ENCODE assay signal across 10 mouse cellular contexts in genomic region chr14:12344746-12345240, GRCm38 (mm10). TPM values are rescaled to one million over a fixed set of nuclear protein-coding genes. Genes with fewer than 3 reads are reported as not detected.
DNase-seq lines count a peak whose midpoint lies in the region; ATAC-seq and TF ChIP-seq lines count a peak whose summit lies in the region.
"Had no signal": no experiment of that assay in that cellular context is flagged by ENCODE, and none has a peak within 500 bp of the region (broad histone marks: within the 10 kb centered on the region; RNA-seq: fewer than 3 reads in every experiment).

No protein-coding gene starts in this region.

- 2% methylated on average over 39 of the region's 39 CpGs for WGBS in liver, adult 2 months
- WGBS in liver, embryonic 12.5 days (ENCODE audit: insufficient replicate concordance): under 1% methylated on average over 39 of the region's 39 CpGs
- 1% methylated on average over 39 of the region's 39 CpGs for WGBS in hindbrain, embryonic 12.5 days
- under 1% methylated on average over 39 of the region's 39 CpGs for WGBS in midbrain, postnatal 0 days

- no peak overlapping the region for H3K9ac ChIP-seq in liver, adult 2 months (ENCODE audit: low read depth, low read length)
- no peak overlapping the region for H3K9ac ChIP-seq in liver, embryonic 12.5 days
- H3K9ac ChIP-seq in hindbrain, embryonic 12.5 days: no peak overlapping the region
- no peak overlapping the region for H3K9ac ChIP-seq in midbrain, postnatal 0 days (replicated peaks; ENCODE audit: low read length, poor library complexity, severe bottlenecking)
- H3K9ac ChIP-seq: liver, embryonic 14.5 days had no signal

- H3K4me2 ChIP-seq in liver, embryonic 12.5 days: no peak overlapping the region
- H3K4me2 ChIP-seq in hindbrain, embryonic 12.5 days (replicated peaks): peak overlapping the region; percentile 25
- H3K4me2 ChIP-seq in midbrain, postnatal 0 days (ENCODE audit: low read depth, low read length, poor library complexity, severe bottlenecking): no peak overlapping the region; the same call in 1 of the 2 replicates

- DNase-seq in cerebellum, postnatal 10 days: peak; percentile 33 to 39
- DNase-seq in cerebellum, postnatal 4 days (ENCODE audit: low spot score in 2 of 2): no peak
- peak; percentile 27 for DNase-seq in liver, adult 2 months (ENCODE audit: extremely low read depth, low read depth, low spot score)
- no peak for DNase-seq in midbrain, postnatal 0 days (ENCODE audit: low spot score)
- DNase-seq in Muller cell, postnatal 12 days (ENCODE audit: inconsistent ontology term): no peak
- DNase-seq in c-Kit-positive CD71-positive TER-119-positive erythroid progenitor cells, embryonic 14.5 days (ENCODE audit: low spot score): no peak

- no peak for ATAC-seq in liver, embryonic 12.5 days
- no peak for ATAC-seq in hindbrain, embryonic 12.5 days (ENCODE audit: low FRiP score)
- ATAC-seq in midbrain, postnatal 0 days (ENCODE audit: low FRiP score): no peak; the same call in 1 of the 2 replicates

- no peaks in the 10 kb centered on the region for H3K79me2 ChIP-seq in liver, adult 2 months (ENCODE audit: control insufficient read depth, insufficient read depth, low read length)

- no peak for TF ChIP-seq CTCF in liver, adult 2 months (IDR thresholded peaks at IDR 0.05; ENCODE audit: low read depth, low read length)
- no peak for TF ChIP-seq CTCF in midbrain, postnatal 0 days (IDR thresholded peaks at IDR 0.05)

- H3K27ac ChIP-seq in liver, adult 2 months (replicated peaks; ENCODE audit: insufficient read depth, low read depth, low read length): no peak overlapping the region
- no peak overlapping the region for H3K27ac ChIP-seq in liver, embryonic 12.5 days
- no peak overlapping the region for H3K27ac ChIP-seq in hindbrain, embryonic 12.5 days
- H3K27ac ChIP-seq in midbrain, postnatal 0 days (ENCODE audit: low read depth, low read length): no peak overlapping the region
- H3K27ac ChIP-seq: liver, embryonic 14.5 days had no signal

- H3K4me1 ChIP-seq in liver, adult 2 months (ENCODE audit: control insufficient read depth, insufficient read depth, low read length): no peaks in the 10 kb centered on the region; the same call in 1 of the 2 replicates
- no peaks in the 10 kb centered on the region for H3K4me1 ChIP-seq in liver, embryonic 12.5 days
- H3K4me1 ChIP-seq in hindbrain, embryonic 12.5 days: peaks cover 26% of the 10 kb centered on the region
- no peaks in the 10 kb centered on the region for H3K4me1 ChIP-seq in midbrain, postnatal 0 days (ENCODE audit: insufficient read depth, low read length)

- H3K9me3 ChIP-seq in liver, embryonic 12.5 days (replicated peaks): no peaks in the 10 kb centered on the region
- H3K9me3 ChIP-seq in hindbrain, embryonic 12.5 days (replicated peaks): no peaks in the 10 kb centered on the region
- no peaks in the 10 kb centered on the region for H3K9me3 ChIP-seq in midbrain, postnatal 0 days (ENCODE audit: low read length)

- H3K36me3 ChIP-seq in liver, adult 2 months (ENCODE audit: control insufficient read depth, insufficient read depth, low read length): no peaks in the 10 kb centered on the region
- no peaks in the 10 kb centered on the region for H3K36me3 ChIP-seq in liver, embryonic 12.5 days
- no peaks in the 10 kb centered on the region for H3K36me3 ChIP-seq in hindbrain, embryonic 12.5 days
- H3K36me3 ChIP-seq in midbrain, postnatal 0 days (ENCODE audit: insufficient read depth, low read length): no peaks in the 10 kb centered on the region

- H3K27me3 ChIP-seq in liver, adult 2 months (ENCODE audit: control insufficient read depth, insufficient read depth, low read length): peaks cover 37% of the 10 kb centered on the region
- H3K27me3 ChIP-seq in liver, embryonic 12.5 days (replicated peaks): peaks cover 100% of the 10 kb centered on the region
- H3K27me3 ChIP-seq in hindbrain, embryonic 12.5 days: peaks cover 99% of the 10 kb centered on the region
- H3K27me3 ChIP-seq in midbrain, postnatal 0 days (ENCODE audit: insufficient read depth, low read length): peaks cover 92% of the 10 kb centered on the region

- TF ChIP-seq POLR2A in liver, adult 2 months (IDR thresholded peaks at IDR 0.05; ENCODE audit: extremely low read depth, insufficient read depth, low read length): no peak

- no peak overlapping the region for H3K4me3 ChIP-seq in liver, adult 2 months (ENCODE audit: insufficient read depth, low read depth, low read length)
- H3K4me3 ChIP-seq in liver, embryonic 12.5 days: no peak overlapping the region
- peak overlapping the region; percentile 18; the same call in 1 of the 2 replicates for H3K4me3 ChIP-seq in hindbrain, embryonic 12.5 days
- peak overlapping the region; percentile 15; the same call in 1 of the 2 replicates for H3K4me3 ChIP-seq in midbrain, postnatal 0 days (ENCODE audit: low read depth, low read length)

RNA-seq across cellular contexts. Expression of gene Fezf2, which starts 3.2 kb away (rescaled TPM):
- not detected in 2 replicates for total RNA-seq in liver, adult 2 months (2014; rRNA removed)
- not detected in 2 replicates for polyA plus RNA-seq in liver, adult 2 months (2012; rRNA removed)
- polyA plus RNA-seq in liver, embryonic 12.5 days (2016; fragmentation: Nextera tagmentation; extraction: Ambion mirVana): 0.06 TPM in 1 of 2 replicates, not detected in the other
- polyA plus RNA-seq in hindbrain, embryonic 12.5 days (2016; fragmentation: Nextera tagmentation; extraction: Ambion mirVana): 0.31 and 0.63 TPM in 2 replicates
- total RNA-seq in midbrain, postnatal 0 days (2014; rRNA removed): 0.19 and 0.93 TPM in 2 replicates
- 0.70 and 1.7 TPM in 2 replicates for polyA plus RNA-seq in midbrain, postnatal 0 days (2015; fragmentation: Nextera tagmentation; extraction: Ambion mirVana)
- polyA plus RNA-seq: C2C12; liver, embryonic 14.5 days had no signal

Comparison
In these comparisons a context has a peak if more than half of its experiments do, and no peak if none do; other contexts are left out.
1. DNase-seq: peak in cerebellum, postnatal 10 days (2 of 2) and liver, adult 2 months (single experiment); none in cerebellum, postnatal 4 days (0 of 2), midbrain, postnatal 0 days (single experiment), Muller cell, postnatal 12 days (single experiment) and c-Kit-positive CD71-positive TER-119-positive erythroid progenitor cells, embryonic 14.5 days (single experiment).
2. H3K4me3 ChIP-seq: peak in hindbrain, embryonic 12.5 days (single experiment) and midbrain, postnatal 0 days (single experiment); none in liver, adult 2 months (single experiment) and liver, embryonic 12.5 days (single experiment).